Mouse (Mus musculus) kidney, adult 11 months (tissue): ENCODE data around the gene Ifrd1.
A peak's percentile ranks its signal among the peaks of the same experiment; 100 is the strongest.

ENCODE experiments used
- DNase-seq: peaks from one replicate; pipeline ENCODE4 v3.0.0; 2022

Ifrd1 gene

GRCm38 (mm10) chr12:40239161-40239560 lies 9.1 kb downstream of the Ifrd1 start:
- no peak for DNase-seq

DNA sequence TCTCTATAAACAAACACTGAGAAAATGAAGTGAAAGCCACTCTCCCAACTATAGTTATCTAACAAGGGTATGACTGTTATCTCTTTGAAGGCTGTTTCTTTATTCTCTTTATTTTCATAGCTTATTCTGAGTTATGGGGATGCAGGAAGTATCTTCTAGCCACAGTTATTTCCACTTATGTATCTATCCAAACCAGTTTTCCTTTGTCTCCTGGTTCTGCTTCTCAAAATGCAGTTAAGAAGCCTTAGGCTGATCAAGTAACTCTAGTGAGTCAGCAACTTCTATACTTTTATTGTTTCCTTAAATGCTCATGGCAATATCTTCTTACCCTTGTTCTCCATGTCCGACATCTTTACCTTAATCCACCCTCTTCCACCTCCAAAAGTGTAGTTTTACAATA lies 16.1 kb downstream of the Ifrd1 start:
- no peak for DNase-seq

GRCm38 (mm10) chr12:40231632-40232031 lies 16.7 kb downstream of the Ifrd1 start:
- DNase-seq, result no peak

- DNase-seq, result no peak
Observed at GRCm38 (mm10) chr12:40224171-40224880, 24.0 kb downstream of the Ifrd1 start.

DNA sequence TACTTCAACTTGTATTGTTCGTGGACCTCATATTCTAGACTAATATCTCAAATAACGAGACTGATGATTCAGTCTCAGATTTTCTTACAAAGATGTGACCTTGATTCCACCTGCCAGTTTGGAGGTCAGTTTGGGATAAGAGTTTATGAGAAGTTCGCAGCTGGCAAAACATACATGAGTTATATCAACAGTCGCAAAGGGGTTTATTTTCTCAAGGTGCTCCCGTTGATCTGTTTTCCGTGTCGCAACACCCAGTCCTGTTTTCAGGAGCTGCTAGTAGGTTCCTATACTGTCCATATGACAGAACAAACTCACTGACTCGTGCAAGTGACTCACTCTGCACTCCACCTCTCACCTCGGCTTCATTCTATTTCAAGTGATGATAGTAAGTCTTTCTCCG lies 24.6 kb downstream of the Ifrd1 start:
- no peak for DNase-seq

GRCm38 (mm10) chr12:40223082-40223619 lies 25.2 kb downstream of the Ifrd1 start:
- DNase-seq, result peak; percentile 99

GRCm38 (mm10) chr12:40222251-40223081 lies 25.8 kb downstream of the Ifrd1 start:
- DNase-seq, result peak; percentile 99

- no peak for DNase-seq
Observed at GRCm38 (mm10) chr12:40221611-40222010, 26.7 kb downstream of the Ifrd1 start.

GRCm38 (mm10) chr12:40220896-40221295 lies 27.4 kb downstream of the Ifrd1 start:
- DNase-seq, result no peak

GRCm38 (mm10) chr12:40220001-40220570 lies 28.2 kb downstream of the Ifrd1 start:
- DNase-seq, result peak; percentile 50

DNA sequence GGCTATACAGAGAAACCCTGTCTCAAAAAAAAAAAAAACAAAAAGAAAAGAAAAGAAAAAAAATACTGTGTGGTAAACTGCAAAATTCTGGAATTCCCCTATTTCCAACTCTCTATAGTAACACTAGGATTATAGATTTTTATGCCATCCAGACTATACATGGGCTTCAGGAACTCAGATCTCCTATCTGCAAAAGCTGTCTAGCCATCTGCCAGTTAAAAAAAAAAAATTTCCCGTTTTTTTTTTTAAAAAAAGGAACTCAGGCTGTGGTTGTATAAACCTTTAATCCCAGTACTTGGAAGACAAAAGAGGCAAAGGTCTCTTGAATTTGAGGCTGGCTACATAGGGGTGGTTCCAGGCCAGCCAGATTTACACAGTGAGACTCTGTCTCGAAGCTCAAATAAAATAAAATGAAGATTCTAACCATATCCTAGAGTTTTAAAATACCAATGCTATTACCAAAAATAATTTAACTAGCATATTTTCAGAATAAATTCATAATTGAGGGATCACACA lies 29.8 kb downstream of the Ifrd1 start:
- DNase-seq, result no peak

DNA sequence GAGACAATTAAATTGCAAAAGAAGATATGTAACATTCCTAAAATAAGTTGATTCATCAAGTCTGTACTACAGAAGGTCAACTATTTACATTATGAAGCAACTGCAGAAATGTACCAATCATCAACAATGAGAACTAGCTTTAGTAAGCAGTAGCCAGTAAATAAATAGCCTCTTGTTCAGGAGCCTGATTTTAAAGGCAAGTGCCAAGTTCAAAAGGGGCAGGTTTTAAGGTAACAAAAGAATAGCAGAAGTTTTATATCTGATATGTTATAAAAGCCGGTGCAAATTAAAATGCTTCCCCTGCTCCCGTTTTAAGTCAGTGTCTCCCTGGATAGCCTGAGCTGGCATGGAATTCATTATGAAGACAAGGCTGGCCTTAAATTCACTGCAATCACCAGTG lies 30.5 kb downstream of the Ifrd1 start:
- no peak for DNase-seq

DNA sequence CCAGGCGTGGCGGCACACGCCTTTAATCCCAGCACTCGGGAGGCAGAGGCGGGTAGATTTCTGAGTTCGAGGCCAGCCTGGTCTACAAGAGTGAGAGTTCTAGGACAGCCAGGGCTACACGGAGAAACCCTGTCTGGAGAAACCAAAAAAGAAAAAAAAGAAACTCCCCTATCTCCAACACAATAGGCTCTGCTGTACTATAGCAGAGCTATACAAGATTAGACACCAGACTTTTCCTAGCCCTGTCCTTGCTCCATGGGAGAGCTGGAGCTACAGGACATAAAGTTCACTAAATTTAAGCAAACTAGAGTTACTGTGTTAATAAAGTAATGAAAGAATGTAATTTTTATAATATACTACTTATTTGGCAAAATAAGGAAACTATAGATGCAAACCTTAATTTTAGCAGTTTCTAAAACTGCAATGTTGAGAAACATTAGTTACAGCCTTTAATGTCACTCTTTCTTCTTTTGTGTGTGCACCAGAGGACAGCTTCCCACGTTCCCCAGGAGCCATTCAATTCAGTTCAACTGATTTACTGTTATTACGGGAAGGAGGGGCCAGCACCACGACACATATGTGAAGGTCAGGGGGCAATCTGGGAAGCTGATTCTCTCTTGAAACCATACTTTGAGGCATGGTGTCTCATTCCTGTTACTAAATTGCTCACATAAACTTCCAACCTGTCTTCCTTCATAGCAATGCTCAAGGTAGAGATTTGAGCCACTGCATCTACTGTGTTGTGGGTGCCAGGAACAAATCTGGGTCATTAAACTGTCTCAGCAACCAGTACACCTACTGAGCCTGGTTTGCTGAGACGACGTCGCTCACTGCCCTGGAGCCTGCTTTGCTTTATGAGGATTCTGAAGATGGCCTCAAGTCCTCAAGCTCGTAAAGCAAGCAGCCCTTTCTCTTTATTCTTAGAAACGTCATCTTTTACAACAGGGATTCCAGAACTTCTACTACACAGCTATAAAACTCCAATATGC lies 33.1 kb downstream of the Ifrd1 start:
- DNase-seq, result no peak

- DNase-seq, result no peak
Observed at GRCm38 (mm10) chr12:40209049-40209448, 39.3 kb downstream of the Ifrd1 start.

DNA sequence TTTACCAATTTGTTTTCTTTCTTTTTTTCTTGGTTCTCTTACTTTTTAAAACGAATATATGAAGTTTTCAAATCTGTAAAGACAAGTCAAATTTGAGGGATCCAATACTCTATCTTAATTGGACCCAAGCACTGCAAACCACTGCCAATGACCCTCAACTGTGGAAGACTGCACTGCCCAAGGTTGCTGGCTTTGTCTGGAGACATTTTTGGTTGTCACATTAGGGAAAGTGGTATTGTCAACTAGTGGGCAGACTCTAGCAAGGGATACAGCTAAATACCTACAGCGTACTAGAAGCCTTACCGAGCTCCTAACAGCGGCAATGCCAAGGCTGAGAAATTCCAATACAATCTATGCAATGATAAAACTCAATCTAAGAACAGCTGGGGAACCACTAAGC lies 40.4 kb downstream of the Ifrd1 start:
- no peak for DNase-seq

DNA sequence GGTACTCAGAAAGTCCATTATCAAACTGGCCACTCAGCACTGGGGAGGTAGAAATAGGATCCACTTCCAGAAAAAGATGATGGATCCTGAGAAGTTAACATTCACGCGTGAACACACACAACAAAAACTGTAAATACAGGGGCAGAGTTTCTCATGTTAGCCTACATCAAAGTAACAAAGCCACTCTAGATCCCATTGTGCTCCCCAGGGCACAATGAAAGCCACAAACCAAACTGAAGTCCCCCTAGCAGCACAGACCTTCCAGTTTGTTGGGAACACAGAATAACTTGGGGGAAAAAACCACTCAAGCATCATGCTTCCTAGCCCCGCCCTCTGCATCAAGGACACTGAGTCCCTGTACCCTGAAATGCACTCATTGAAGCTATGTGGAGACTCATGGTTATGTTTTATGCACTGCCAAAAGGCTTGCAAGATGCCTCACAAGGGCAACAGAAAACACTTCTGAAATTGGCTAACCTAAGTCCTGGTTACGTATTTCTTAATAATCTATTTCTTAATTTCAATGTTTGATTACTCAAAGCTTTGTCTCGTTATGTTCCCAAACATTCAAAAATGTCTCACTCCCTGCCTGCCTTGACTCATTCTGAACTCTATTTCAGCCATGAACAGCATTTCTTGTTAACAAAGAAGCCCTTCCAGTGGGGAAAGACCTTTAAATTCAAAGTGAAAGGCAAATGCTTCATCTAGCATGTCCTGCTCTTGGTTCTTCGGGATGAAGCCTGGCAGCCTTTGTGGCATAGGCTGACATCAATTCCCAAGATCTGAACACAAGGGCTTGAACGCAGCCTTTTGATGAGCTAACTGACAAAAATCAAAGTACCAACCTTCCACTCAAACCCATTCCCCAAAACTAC lies 45.9 kb downstream of the Ifrd1 start:
- DNase-seq, result no peak

- no peak for DNase-seq
Observed at GRCm38 (mm10) chr12:40200484-40201235, 47.6 kb downstream of the Ifrd1 start.

GRCm38 (mm10) chr12:40199795-40200402 lies 48.4 kb downstream of the Ifrd1 start:
- peak; percentile 33 for DNase-seq

- DNase-seq, result no peak
Observed at GRCm38 (mm10) chr12:40199302-40199701, 49.0 kb downstream of the Ifrd1 start, which contains the start of gene Lsmem1. Gene Lsmem1, minus strand, starts transcription at chr12:40199490.

DNA sequence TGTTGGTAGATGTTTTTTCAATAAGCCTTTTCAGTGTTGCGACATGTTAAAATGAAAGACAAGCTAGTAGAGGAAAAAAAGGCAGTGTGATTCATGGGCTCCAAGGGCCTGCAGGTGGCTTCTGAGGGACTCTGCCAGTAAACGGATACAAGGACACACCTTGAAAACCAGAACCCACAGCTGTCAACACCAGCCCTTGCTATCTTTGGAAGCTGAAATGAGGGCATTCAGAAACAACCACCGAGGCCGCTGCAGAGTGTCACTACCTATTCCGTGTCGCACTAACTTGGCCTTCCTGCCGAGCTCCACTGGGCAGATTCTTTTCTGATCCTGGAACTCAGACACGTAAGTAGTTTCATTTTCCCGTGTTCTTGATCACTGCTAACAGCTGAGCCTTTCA lies 49.9 kb downstream of the Ifrd1 start:
- no peak for DNase-seq
